ENCODE assay signal across 20 mouse cellular contexts in the genomic region with DNA sequence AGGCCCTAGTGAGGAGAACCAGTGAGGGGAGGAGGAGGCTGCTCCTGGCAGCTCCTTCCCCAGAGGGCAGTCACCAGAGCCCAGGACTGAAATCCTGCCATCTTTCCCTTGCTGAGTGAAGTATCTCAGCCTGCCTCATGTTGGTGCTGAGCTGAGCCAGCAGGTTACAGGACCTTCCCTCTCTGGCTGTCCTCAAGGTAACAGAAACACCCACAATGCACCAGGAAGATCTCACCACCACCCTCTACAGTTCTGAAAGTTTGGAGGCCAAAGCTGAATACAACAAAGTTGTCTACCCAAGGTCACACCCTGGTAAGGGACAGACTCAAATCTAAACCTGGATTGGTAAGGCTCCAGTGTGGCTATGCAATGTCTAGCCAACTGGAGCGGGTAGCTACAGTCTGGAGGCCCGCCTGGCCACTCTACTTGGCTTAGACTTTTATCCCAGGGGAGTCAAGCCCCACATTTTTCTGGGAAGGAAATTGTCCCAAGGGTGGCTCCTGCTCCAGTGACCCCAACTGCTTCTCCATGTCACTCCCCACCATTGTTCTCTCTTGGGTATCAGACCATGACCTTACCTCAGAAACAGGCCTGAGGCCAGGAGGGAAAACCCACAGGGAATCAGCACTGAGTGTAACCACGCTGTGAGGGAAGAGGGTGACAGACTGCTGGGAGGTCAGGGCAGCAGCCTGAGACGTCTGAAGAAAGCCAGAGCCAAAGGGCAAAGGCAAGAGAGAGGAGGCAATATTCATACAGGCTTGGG. TPM values are rescaled to one million over a fixed set of nuclear protein-coding genes. Genes with fewer than 3 reads are reported as not detected.
A peak's percentile ranks its signal among the peaks of the same experiment; 100 is the strongest.
DNase-seq lines count a peak whose midpoint lies in the region; ATAC-seq and TF ChIP-seq lines count a peak whose summit lies in the region.
"Had no signal": no experiment of that assay in that cellular context is flagged by ENCODE, and none has a peak within 500 bp of the region (broad histone marks: within the 10 kb centered on the region; RNA-seq: fewer than 3 reads in every experiment).

No protein-coding gene starts in this region.

- peak; percentile 80 for DNase-seq in adrenal gland, postnatal 10 days
- no peak for DNase-seq in adrenal gland, adult 8-10 months
- DNase-seq in heart, adult 2 months: peak in 1 of 2 experiments; percentile 55
- no peak for DNase-seq in heart, embryonic 10.5 days (ENCODE audit: low spot score)
- DNase-seq in Patski (ENCODE audit: low read depth, low spot score): no peak
- DNase-seq in T-cell, adult 2 months (ENCODE audit: low spot score): no peak
- DNase-seq: cerebellum, adult 11 months; lung, adult 2 months; right cerebral cortex, postnatal 25 days; thymus, postnatal 36 days had no signal

- POLR2A ChIA-PET in Patski (lab: Charles Lee): interaction anchor here (1.6 to 6.5 kb wide), 5 partner anchors 10 to 27 kb away, joined by 6 to 54 read pairs (median 7); a partner anchor contains a TSS

- no peak overlapping the region for H3K4me2 ChIP-seq in kidney, embryonic 15.5 days
- H3K4me2 ChIP-seq: heart, embryonic 13.5 days; hindbrain, embryonic 12.5 days; intestine, embryonic 15.5 days; liver, embryonic 11.5 days; midbrain, embryonic 12.5 days had no signal

- H3K27ac ChIP-seq in heart, adult 2 months: peak overlapping the region; percentile 73
- no peak overlapping the region for H3K27ac ChIP-seq in heart, embryonic 10.5 days
- H3K27ac ChIP-seq in kidney, embryonic 15.5 days: peak overlapping the region; percentile 41; the same call in 1 of the 2 replicates
- H3K27ac ChIP-seq: hindbrain, embryonic 12.5 days; intestine, embryonic 15.5 days; left cerebral cortex, adult 2 months; limb, embryonic 10.5 days; midbrain, embryonic 12.5 days had no signal

- no peak overlapping the region for H3K4me3 ChIP-seq in heart, adult 2 months
- no peak overlapping the region for H3K4me3 ChIP-seq in heart, embryonic 10.5 days
- no peak overlapping the region for H3K4me3 ChIP-seq in kidney, embryonic 15.5 days (replicated peaks)
- H3K4me3 ChIP-seq: heart, embryonic 13.5 days; hindbrain, embryonic 12.5 days; intestine, embryonic 15.5 days; left cerebral cortex, adult 2 months; limb, embryonic 10.5 days; midbrain, embryonic 12.5 days had no signal

- no peak overlapping the region for H3K9ac ChIP-seq in heart, adult 2 months (ENCODE audit: low read depth, low read length)
- H3K9ac ChIP-seq in kidney, embryonic 15.5 days: no peak overlapping the region
- H3K9ac ChIP-seq: hindbrain, embryonic 12.5 days; intestine, embryonic 15.5 days; midbrain, embryonic 12.5 days had no signal

- H3K79me2 ChIP-seq in heart, adult 2 months (replicated peaks; ENCODE audit: control insufficient read depth, insufficient read depth, low read length): no peaks in the 10 kb centered on the region

- no peaks in the 10 kb centered on the region for H3K27me3 ChIP-seq in heart, adult 2 months (ENCODE audit: control insufficient read depth, insufficient read depth, low read length)
- no peaks in the 10 kb centered on the region for H3K27me3 ChIP-seq in heart, embryonic 10.5 days (ENCODE audit: insufficient read depth, poor library complexity, severe bottlenecking)
- H3K27me3 ChIP-seq in Patski: no peaks in the 10 kb centered on the region
- no peaks in the 10 kb centered on the region for H3K27me3 ChIP-seq in kidney, embryonic 15.5 days
- H3K27me3 ChIP-seq: CH12.LX; heart, embryonic 13.5 days; hindbrain, embryonic 12.5 days; intestine, embryonic 15.5 days; midbrain, embryonic 12.5 days had no signal

- H3K4me1 ChIP-seq in heart, adult 2 months (ENCODE audit: control insufficient read depth, insufficient read depth, low read length): peaks cover 17% of the 10 kb centered on the region
- H3K4me1 ChIP-seq in heart, embryonic 10.5 days: peaks cover 12% of the 10 kb centered on the region
- peaks cover 21% of the 10 kb centered on the region for H3K4me1 ChIP-seq in kidney, embryonic 15.5 days
- H3K4me1 ChIP-seq: hindbrain, embryonic 12.5 days; limb, embryonic 10.5 days; midbrain, embryonic 12.5 days had no signal

- TF ChIP-seq CTCF in heart, adult 2 months (IDR thresholded peaks at IDR 0.05): no peak
- TF ChIP-seq CTCF in Patski (IDR thresholded peaks at IDR 0.05): no peak

- peak; percentile 58; the same call in 1 of the 2 replicates for TF ChIP-seq EP300 in heart, adult 2 months (IDR thresholded peaks at IDR 0.05; ENCODE audit: insufficient read depth, low read depth, low read length)

- CTCF ChIA-PET in Patski (lab: Charles Lee): interaction anchor here (0.8 to 2.9 kb wide), 5 partner anchors 11 to 28 kb away, joined by 3 to 15 read pairs (median 4); a partner anchor contains a TSS

- 36% methylated on average over 4 of the region's 4 CpGs for WGBS in heart, adult 2 months
- 66% methylated on average over 4 of the region's 4 CpGs for WGBS in heart, embryonic 10.5 days
- WGBS in kidney, embryonic 15.5 days: 45% methylated on average over 4 of the region's 4 CpGs

- intact Hi-C loops in heart, adult 2 months (cut with DNase I): loop anchor here (2.0 kb wide), 1 partner anchor 26 kb away; no protein-coding TSS in a partner anchor

- H3K9me3 ChIP-seq in heart, embryonic 10.5 days: no peaks in the 10 kb centered on the region
- no peaks in the 10 kb centered on the region for H3K9me3 ChIP-seq in kidney, embryonic 15.5 days (replicated peaks)
- H3K9me3 ChIP-seq: heart, embryonic 13.5 days; hindbrain, embryonic 12.5 days; intestine, embryonic 15.5 days; limb, embryonic 10.5 days; midbrain, embryonic 12.5 days had no signal

- in situ Hi-C loops in Patski (cut with MboI; ENCODE audit: low pct_unique_long_range_greater_than_20kb): loop anchor here (25.0 kb wide), 2 partner anchors 387 to 1138 kb away; a partner anchor contains a TSS

- peaks cover 2% of the 10 kb centered on the region for H3K36me3 ChIP-seq in heart, adult 2 months (ENCODE audit: control insufficient read depth, insufficient read depth, low read length)
- 0 out of 2 replicates have a peak, but pooled peaks cover 5% of the 10 kb centered on the region for H3K36me3 ChIP-seq in heart, embryonic 10.5 days
- peaks cover 18% of the 10 kb centered on the region; the same call in 1 of the 2 replicates for H3K36me3 ChIP-seq in kidney, embryonic 15.5 days
- H3K36me3 ChIP-seq: intestine, embryonic 15.5 days had no signal

- peak; percentile 73 for ATAC-seq in Patski
- peak; percentile 63; the same call in 1 of the 2 replicates for ATAC-seq in kidney, embryonic 15.5 days (replicated peaks; ENCODE audit: low FRiP score)
- no peak for ATAC-seq in granulocyte monocyte progenitor cell, adult 5-6 weeks (replicated peaks; ENCODE audit: poor library complexity, severe bottlenecking)
- ATAC-seq: intestine, embryonic 15.5 days had no signal

- TF ChIP-seq POLR2A in heart, adult 2 months (IDR thresholded peaks at IDR 0.05; ENCODE audit: insufficient read depth, low read depth, low read length): no peak

RNA-seq across cellular contexts. Expression of a gene that starts 13.2 kb away (rescaled TPM):
- 10 to 100 TPM; 24.1 to 33.5 TPM for total RNA-seq in adrenal gland, postnatal 10 days (2021)
- total RNA-seq in adrenal gland, adult 8-10 months (2022): 10 to 100 TPM; 11.6 to 19.6 (median 17.9) TPM
- total RNA-seq in heart, adult 2 months (2021): 10 to 100 TPM; 21.2 to 21.4 TPM
- polyA plus RNA-seq in heart, adult 2 months (2012; rRNA removed): 30.3 and 37.0 TPM in 2 replicates
- polyA plus RNA-seq in heart, embryonic 10.5 days (2016; fragmentation: Nextera tagmentation; extraction: Ambion mirVana): 13.4 and 14.6 TPM in 2 replicates
- 19.2 TPM for polyA plus RNA-seq in Patski (2021)
- 10.9 and 11.8 TPM in 2 replicates for polyA plus RNA-seq in kidney, embryonic 15.5 days (2015; fragmentation: Nextera tagmentation; extraction: Ambion mirVana)
- total RNA-seq in granulocyte monocyte progenitor cell, adult 5-6 weeks (2014; fragmentation: Nextera tagmentation): 12.0 and 32.9 TPM in 2 replicates
- 6.0 and 11.3 TPM in 2 replicates for total RNA-seq in granulocyte monocyte progenitor cell, adult 5-6 weeks (2017)

RNA-seq across cellular contexts. Expression of a gene that starts 15.4 kb away (rescaled TPM):
- 10 to 100 TPM in 1 of 2 experiments, 1 to 10 TPM in 1; 4.0 to 10.9 TPM for total RNA-seq in adrenal gland, postnatal 10 days (2021)
- 1 to 10 TPM; 1.0 to 1.6 (median 1.3) TPM for total RNA-seq in adrenal gland, adult 8-10 months (2022)
- 1 to 10 TPM; 5.2 to 6.5 TPM for total RNA-seq in heart, adult 2 months (2021)
- 4.1 and 5.0 TPM in 2 replicates for polyA plus RNA-seq in heart, adult 2 months (2012; rRNA removed)
- polyA plus RNA-seq in heart, embryonic 10.5 days (2016; fragmentation: Nextera tagmentation; extraction: Ambion mirVana): 0.74 and 1.2 TPM in 2 replicates
- 1.2 TPM for polyA plus RNA-seq in Patski (2021)
- 0.81 and 0.90 TPM in 2 replicates for polyA plus RNA-seq in kidney, embryonic 15.5 days (2015; fragmentation: Nextera tagmentation; extraction: Ambion mirVana)
- total RNA-seq in granulocyte monocyte progenitor cell, adult 5-6 weeks (2014; fragmentation: Nextera tagmentation): not detected in 2 replicates
- not detected in 2 replicates for total RNA-seq in granulocyte monocyte progenitor cell, adult 5-6 weeks (2017)

RNA-seq across cellular contexts. Expression of a gene that starts 29.2 kb away (rescaled TPM):
- total RNA-seq in adrenal gland, postnatal 10 days (2021): 10 to 100 TPM; 36.9 to 45.3 TPM
- 10 to 100 TPM in 1 of 4 experiments, 1 to 10 TPM in 3; 4.1 to 62.8 (median 6.5) TPM for total RNA-seq in adrenal gland, adult 8-10 months (2022)
- 100 to 1,000 TPM; 151 to 167 TPM for total RNA-seq in heart, adult 2 months (2021)
- 89.8 and 118 TPM in 2 replicates for polyA plus RNA-seq in heart, adult 2 months (2012; rRNA removed)
- polyA plus RNA-seq in heart, embryonic 10.5 days (2016; fragmentation: Nextera tagmentation; extraction: Ambion mirVana): 9.4 and 13.2 TPM in 2 replicates
- polyA plus RNA-seq in Patski (2021): 119 TPM
- polyA plus RNA-seq in kidney, embryonic 15.5 days (2015; fragmentation: Nextera tagmentation; extraction: Ambion mirVana): 11.1 and 14.1 TPM in 2 replicates
- total RNA-seq in granulocyte monocyte progenitor cell, adult 5-6 weeks (2014; fragmentation: Nextera tagmentation): 0.24 and 18.2 TPM in 2 replicates
- total RNA-seq in granulocyte monocyte progenitor cell, adult 5-6 weeks (2017): 0.09 and 0.36 TPM in 2 replicates

RNA-seq across cellular contexts. Expression of a gene that starts 35.3 kb away (rescaled TPM):
- total RNA-seq in adrenal gland, postnatal 10 days (2021): 10 to 100 TPM; 28.6 to 29.5 TPM
- total RNA-seq in adrenal gland, adult 8-10 months (2022): 10 to 100 TPM; 32.7 to 41.4 (median 34.9) TPM
- total RNA-seq in heart, adult 2 months (2021): 10 to 100 TPM; 29.0 to 36.0 TPM
- 26.1 and 40.8 TPM in 2 replicates for polyA plus RNA-seq in heart, adult 2 months (2012; rRNA removed)
- 7.1 and 10.1 TPM in 2 replicates for polyA plus RNA-seq in heart, embryonic 10.5 days (2016; fragmentation: Nextera tagmentation; extraction: Ambion mirVana)
- polyA plus RNA-seq in Patski (2021): 14.5 TPM
- 7.8 and 8.3 TPM in 2 replicates for polyA plus RNA-seq in kidney, embryonic 15.5 days (2015; fragmentation: Nextera tagmentation; extraction: Ambion mirVana)
- total RNA-seq in granulocyte monocyte progenitor cell, adult 5-6 weeks (2014; fragmentation: Nextera tagmentation): 186 and 231 TPM in 2 replicates
- 191 and 207 TPM in 2 replicates for total RNA-seq in granulocyte monocyte progenitor cell, adult 5-6 weeks (2017)
